ENCODE assay signal across 9 mouse cellular contexts in genomic region chr6:5509303-5509702, GRCm38 (mm10). TPM values are rescaled to one million over a fixed set of nuclear protein-coding genes. Genes with fewer than 3 reads are reported as not detected.
DNase-seq lines count a peak whose midpoint lies in the region; ATAC-seq and TF ChIP-seq lines count a peak whose summit lies in the region.
"Had no signal": no experiment of that assay in that cellular context is flagged by ENCODE, and none has a peak within 500 bp of the region (broad histone marks: within the 10 kb centered on the region; RNA-seq: fewer than 3 reads in every experiment).

No protein-coding gene starts in this region.

- intact Hi-C loops in left cerebral cortex, postnatal 25 days (cut with DNase I): no loop called here

- H3K27ac ChIP-seq in liver, embryonic 11.5 days (ENCODE audit: low read depth, low read length): no peak overlapping the region
- H3K27ac ChIP-seq in heart, embryonic 10.5 days: peak overlapping the region; percentile 57
- peak overlapping the region; percentile 57 for H3K27ac ChIP-seq in kidney, embryonic 15.5 days
- H3K27ac ChIP-seq in forebrain, embryonic 16.5 days (ENCODE audit: low read length): no peak overlapping the region
- no peak overlapping the region for H3K27ac ChIP-seq in midbrain, embryonic 16.5 days (ENCODE audit: low read length)
- H3K27ac ChIP-seq: neural tube, embryonic 13.5 days had no signal

- 0 out of 2 replicates have a peak overlapping the region, but pooled peaks have one; percentile 14 for H3K4me2 ChIP-seq in liver, embryonic 11.5 days
- H3K4me2 ChIP-seq in kidney, embryonic 15.5 days: no peak overlapping the region; the same call in 1 of the 2 replicates
- H3K4me2 ChIP-seq in myocyte (ENCODE audit: low read depth): peak overlapping the region; percentile 42
- H3K4me2 ChIP-seq in forebrain, embryonic 16.5 days (ENCODE audit: low read length): no peak overlapping the region
- H3K4me2 ChIP-seq in midbrain, embryonic 16.5 days (ENCODE audit: low read length): no peak overlapping the region
- H3K4me2 ChIP-seq: neural tube, embryonic 13.5 days had no signal

- H3K9me3 ChIP-seq in liver, embryonic 11.5 days (ENCODE audit: control insufficient read depth, low read length): no peaks in the 10 kb centered on the region
- H3K9me3 ChIP-seq in heart, embryonic 10.5 days: no peaks in the 10 kb centered on the region
- H3K9me3 ChIP-seq in kidney, embryonic 15.5 days (replicated peaks): no peaks in the 10 kb centered on the region
- no peaks in the 10 kb centered on the region for H3K9me3 ChIP-seq in forebrain, embryonic 16.5 days (ENCODE audit: control insufficient read depth, low read length)
- H3K9me3 ChIP-seq in midbrain, embryonic 16.5 days (replicated peaks; ENCODE audit: control insufficient read depth, low read length, poor library complexity, severe bottlenecking): no peaks in the 10 kb centered on the region
- H3K9me3 ChIP-seq: neural tube, embryonic 13.5 days had no signal

- no peaks in the 10 kb centered on the region for H3K36me3 ChIP-seq in liver, embryonic 11.5 days (ENCODE audit: control insufficient read depth, insufficient read depth, low read length)
- H3K36me3 ChIP-seq in heart, embryonic 10.5 days: no peaks in the 10 kb centered on the region
- H3K36me3 ChIP-seq in kidney, embryonic 15.5 days: no peaks in the 10 kb centered on the region
- no peaks in the 10 kb centered on the region for H3K36me3 ChIP-seq in myocyte (ENCODE audit: control insufficient read depth, insufficient read depth)
- H3K36me3 ChIP-seq in forebrain, embryonic 16.5 days (ENCODE audit: control insufficient read depth, insufficient read depth): no peaks in the 10 kb centered on the region
- no peaks in the 10 kb centered on the region for H3K36me3 ChIP-seq in midbrain, embryonic 16.5 days (ENCODE audit: control insufficient read depth, insufficient read depth, low read length)
- H3K36me3 ChIP-seq: neural tube, embryonic 13.5 days had no signal

- no peak overlapping the region for H3ac ChIP-seq in myocyte (ENCODE audit: control insufficient read depth, insufficient read length)

- H3K9ac ChIP-seq in liver, embryonic 11.5 days (ENCODE audit: low read depth, low read length): no peak overlapping the region
- H3K9ac ChIP-seq in kidney, embryonic 15.5 days: no peak overlapping the region
- no peak overlapping the region for H3K9ac ChIP-seq in forebrain, embryonic 16.5 days (replicated peaks; ENCODE audit: low read depth, low read length)
- no peak overlapping the region for H3K9ac ChIP-seq in midbrain, embryonic 16.5 days (ENCODE audit: low read depth, low read length)
- H3K9ac ChIP-seq: neural tube, embryonic 13.5 days had no signal

- H3K4me1 ChIP-seq in liver, embryonic 11.5 days (replicated peaks; ENCODE audit: control insufficient read depth, insufficient read depth, low read length): peaks cover 9% of the 10 kb centered on the region
- H3K4me1 ChIP-seq in heart, embryonic 10.5 days: peaks cover 14% of the 10 kb centered on the region
- peaks cover 20% of the 10 kb centered on the region for H3K4me1 ChIP-seq in kidney, embryonic 15.5 days
- H3K4me1 ChIP-seq in forebrain, embryonic 16.5 days (replicated peaks; ENCODE audit: control insufficient read depth, insufficient read depth, low read length): no peaks in the 10 kb centered on the region
- no peaks in the 10 kb centered on the region for H3K4me1 ChIP-seq in midbrain, embryonic 16.5 days (ENCODE audit: control insufficient read depth, insufficient read depth, low read length)
- H3K4me1 ChIP-seq: neural tube, embryonic 13.5 days had no signal

- no peak overlapping the region for H3K4me3 ChIP-seq in liver, embryonic 11.5 days (ENCODE audit: low read depth, low read length)
- H3K4me3 ChIP-seq in heart, embryonic 10.5 days: no peak overlapping the region
- H3K4me3 ChIP-seq in kidney, embryonic 15.5 days (replicated peaks): no peak overlapping the region
- no peak overlapping the region for H3K4me3 ChIP-seq in myocyte
- no peak overlapping the region for H3K4me3 ChIP-seq in forebrain, embryonic 16.5 days (replicated peaks; ENCODE audit: low read length)
- no peak overlapping the region for H3K4me3 ChIP-seq in midbrain, embryonic 16.5 days (ENCODE audit: low read depth, low read length)
- H3K4me3 ChIP-seq: neural tube, embryonic 13.5 days had no signal

- H3K79me2 ChIP-seq in myocyte (ENCODE audit: control insufficient read depth, insufficient read depth): no peaks in the 10 kb centered on the region

- no peak for TF ChIP-seq POLR2A in myocyte (IDR thresholded peaks at IDR 0.05; ENCODE audit: insufficient read length, low read depth)

- H3K27me3 ChIP-seq in liver, embryonic 11.5 days (replicated peaks; ENCODE audit: control insufficient read depth, insufficient read depth, low read length): no peaks in the 10 kb centered on the region
- H3K27me3 ChIP-seq in heart, embryonic 10.5 days (ENCODE audit: insufficient read depth, poor library complexity, severe bottlenecking): no peaks in the 10 kb centered on the region
- H3K27me3 ChIP-seq in kidney, embryonic 15.5 days: no peaks in the 10 kb centered on the region
- no peaks in the 10 kb centered on the region for H3K27me3 ChIP-seq in myocyte (ENCODE audit: control insufficient read depth, insufficient read depth, insufficient read length)
- no peaks in the 10 kb centered on the region for H3K27me3 ChIP-seq in forebrain, embryonic 16.5 days (replicated peaks; ENCODE audit: control insufficient read depth, insufficient read depth, low read length)
- no peaks in the 10 kb centered on the region for H3K27me3 ChIP-seq in midbrain, embryonic 16.5 days (ENCODE audit: control insufficient read depth, insufficient read depth, low read depth, low read length)
- H3K27me3 ChIP-seq: neural tube, embryonic 13.5 days had no signal

- ATAC-seq in liver, embryonic 11.5 days (replicated peaks; ENCODE audit: low FRiP score): no peak
- peak; percentile 50 for ATAC-seq in kidney, embryonic 15.5 days (replicated peaks; ENCODE audit: low FRiP score)
- ATAC-seq in forebrain, embryonic 16.5 days: no peak
- no peak for ATAC-seq in midbrain, embryonic 16.5 days

- DNase-seq in liver, embryonic 11.5 days (ENCODE audit: low spot score): no peak
- no peak for DNase-seq in liver
- no peak for DNase-seq in heart, embryonic 10.5 days (ENCODE audit: low spot score)
- no peak for DNase-seq in left cerebral cortex, postnatal 25 days (ENCODE audit: low spot score in 2 of 2)

- 32% methylated on average over 5 of the region's 5 CpGs for WGBS in liver, embryonic 11.5 days
- 25% methylated on average over 5 of the region's 5 CpGs for WGBS in heart, embryonic 10.5 days
- 10% methylated on average over 5 of the region's 5 CpGs for WGBS in kidney, embryonic 15.5 days
- WGBS in forebrain, embryonic 16.5 days: 57% methylated on average over 5 of the region's 5 CpGs
- 65% methylated on average over 5 of the region's 5 CpGs for WGBS in midbrain, embryonic 16.5 days

TF ChIP-seq in myocyte, 11 proteins besides CTCF, POLR2A, EP300 and RAD21:
- TF ChIP-seq E2F4 (IDR thresholded peaks at IDR 0.05; ENCODE audit: insufficient read depth): no peak
- TF ChIP-seq SRF (IDR thresholded peaks at IDR 0.05; ENCODE audit: control insufficient read depth, insufficient read length, low read depth): no peak
- no peak for TF ChIP-seq POLR2AphosphoS2 (IDR thresholded peaks at IDR 0.05; ENCODE audit: insufficient read length, low read depth)
- no peak for TF ChIP-seq TCF12 (IDR thresholded peaks at IDR 0.05; ENCODE audit: insufficient read depth, poor library complexity, severe bottlenecking)
- no peak for TF ChIP-seq CEBPB (IDR thresholded peaks at IDR 0.05; ENCODE audit: insufficient read depth, poor library complexity, severe bottlenecking)
- TF ChIP-seq TCF3 (IDR thresholded peaks at IDR 0.05; ENCODE audit: insufficient read length, low read depth): no peak
- TF ChIP-seq USF1 (IDR thresholded peaks at IDR 0.05; ENCODE audit: low read depth): no peak
- no peak for TF ChIP-seq MYOG (IDR thresholded peaks at IDR 0.05; ENCODE audit: control insufficient read depth in 1 of 3, insufficient read depth in 1 of 3, insufficient read length in 2 of 3, low read depth in 2 of 3)
- no peak for TF ChIP-seq MAX (IDR thresholded peaks at IDR 0.05; ENCODE audit: low read depth)
- TF ChIP-seq REST (IDR thresholded peaks at IDR 0.05; ENCODE audit: insufficient read depth, insufficient read length): no peak
- no peak for TF ChIP-seq MYOD1 (IDR thresholded peaks at IDR 0.05; ENCODE audit: control insufficient read depth in 1 of 3, insufficient read length in 2 of 3, low read depth in 2 of 3)

RNA-seq across cellular contexts. Expression of gene Pdk4, which starts 13.2 kb away (rescaled TPM):
- 2.1 and 2.4 TPM in 2 replicates for polyA plus RNA-seq in liver, embryonic 11.5 days (2014; fragmentation: Nextera tagmentation; extraction: Ambion mirVana)
- polyA plus RNA-seq in heart, embryonic 10.5 days (2016; fragmentation: Nextera tagmentation; extraction: Ambion mirVana): 7.7 and 12.0 TPM in 2 replicates
- polyA plus RNA-seq in kidney, embryonic 15.5 days (2015; fragmentation: Nextera tagmentation; extraction: Ambion mirVana): 2.7 and 3.7 TPM in 2 replicates
- polyA plus RNA-seq in myocyte (2012; fragmentation: generic; extraction: Trizol): 5.3 TPM
- polyA plus RNA-seq in forebrain, embryonic 16.5 days (2015; fragmentation: Nextera tagmentation; extraction: Ambion mirVana): 1.6 and 2.2 TPM in 2 replicates
- total RNA-seq in left cerebral cortex, postnatal 25 days (2021): 10 to 100 TPM in 1 of 2 experiments, 1 to 10 TPM in 1; 9.1 to 10.0 TPM
- 1.6 TPM in 2 replicates for polyA plus RNA-seq in midbrain, embryonic 16.5 days (2015; fragmentation: Nextera tagmentation; extraction: Ambion mirVana)

Comparison
In these comparisons a context has a peak if more than half of its experiments do, and no peak if none do; other contexts are left out.
1. H3K27ac ChIP-seq: peak in heart, embryonic 10.5 days (single experiment) and kidney, embryonic 15.5 days (single experiment); none in liver, embryonic 11.5 days (single experiment), forebrain, embryonic 16.5 days (single experiment) and midbrain, embryonic 16.5 days (single experiment).
2. H3K4me2 ChIP-seq: peak in liver, embryonic 11.5 days (single experiment) and myocyte (single experiment); none in kidney, embryonic 15.5 days (single experiment), forebrain, embryonic 16.5 days (single experiment) and midbrain, embryonic 16.5 days (single experiment).